Mouse (Mus musculus) large intestine, adult 2 months (tissue): ENCODE measurements around the gene Pramef8. TPM values are rescaled to one million over a fixed set of nuclear protein-coding genes. Genes with fewer than 3 reads are reported as not detected.
A peak's percentile ranks its signal among the peaks of the same experiment; 100 is the strongest.
"Not testable (repeated sequence)": the region's sequence is repeated elsewhere in the genome, so short reads cannot be mapped to it uniquely, and the experiment has no call there.

Experiments used
- DNase-seq: peaks from one replicate; pipeline ENCODE4 v3.0.0-alpha.2; 2012; ENCODE audit warnings: low read depth, low spot score
- WGBS: fragments of 180-500 bp; shearing (Covaris S2); methylation state at CpG from one replicate; pipeline ENCODE4 v1.1.7; 2018; 5-methylcytosine and 5-hydroxymethylcytosine counted together
- polyA plus RNA-seq: library from polyadenylated mRNA; depleted of rRNA; stranded (reverse); fragments of >200 nt; gene quantifications from 2 replicates; pipeline ENCODE4 v1.2.3, GENCODE M21; 2012; rRNA removed

The Pramef8 gene
- 5.9 and 6.5 TPM in 2 replicates for polyA plus RNA-seq

- WGBS, result under 1% methylated on average over 50 of the region's 50 CpGs
- peak; percentile 90 for DNase-seq
These were observed at the start of gene Pramef8 for GRCm38 (mm10) chr4:143412219-143413092. TSS of gene Pramef8 (plus strand) at chr4:143412426.

GRCm38 (mm10) chr4:143366415-143367041 lies 45.7 kb upstream of the Pramef8 start:
- no peak for DNase-seq
- 40% methylated on average over 15 of the region's 15 CpGs for WGBS

- no peak for DNase-seq
- 35% methylated on average over 7 of the region's 7 CpGs for WGBS
These were observed 32.7 kb upstream of the Pramef8 start for GRCm38 (mm10) chr4:143379480-143379879.

GRCm38 (mm10) chr4:143379931-143380715 lies 32.1 kb upstream of the Pramef8 start:
- DNase-seq, result no peak
- 29% methylated on average over 15 of the region's 15 CpGs for WGBS

- DNase-seq, result no peak
- WGBS, result 0% methylated on average over 5 of the region's 5 CpGs
These were observed 31.6 kb upstream of the Pramef8 start for GRCm38 (mm10) chr4:143380716-143381004.

GRCm38 (mm10) chr4:143382163-143382562 lies 30.1 kb upstream of the Pramef8 start:
- WGBS, result 78% methylated on average over 3 of the region's 3 CpGs
- DNase-seq, result no peak

- 42% methylated on average over 4 of the region's 4 CpGs for WGBS
- DNase-seq, result no peak
These were observed 28.6 kb upstream of the Pramef8 start for GRCm38 (mm10) chr4:143383646-143384045.

- WGBS, result 11% methylated on average over 32 of the region's 43 CpGs
- DNase-seq, result no peak
These were observed 23.1 kb upstream of the Pramef8 start for GRCm38 (mm10) chr4:143388955-143389702.

- no peak for DNase-seq
- WGBS, result 82% methylated on average over 26 of the region's 26 CpGs
These were observed 18.0 kb upstream of the Pramef8 start, which contains the start of gene Pramel1 for GRCm38 (mm10) chr4:143394181-143394580. TSS of gene Pramel1 (plus strand) at chr4:143394428.

- peak; percentile 32 for DNase-seq
- 50% methylated on average over 5 of the region's 5 CpGs for WGBS
These were observed 534 bp upstream of the Pramef8 start for GRCm38 (mm10) chr4:143411566-143412218.

GRCm38 (mm10) chr4:143413621-143414020 lies 1.4 kb downstream of the Pramef8 start:
- no peak for DNase-seq
- 100% methylated on average over 1 of the region's 1 CpGs for whole genome bisulfite sequencing

- no peak for DNase-seq
- WGBS, result 95% methylated on average over 3 of the region's 3 CpGs
These were observed 1.9 kb downstream of the Pramef8 start for GRCm38 (mm10) chr4:143414121-143414520.

- DNase-seq, result not testable (repeated sequence)
- 66% methylated on average over 5 of the region's 5 CpGs for WGBS
These were observed 14.5 kb downstream of the Pramef8 start for GRCm38 (mm10) chr4:143426770-143427169.

- no peak for DNase-seq
- WGBS, result 75% methylated on average over 3 of the region's 3 CpGs
These were observed 38.0 kb downstream of the Pramef8 start, which contains the start of gene Oog4 for GRCm38 (mm10) chr4:143450224-143450623. TSS of gene Oog4 (minus strand) at chr4:143450324.

Other genes starting within 250 kb of the Pramef8 start
- 5.9 and 9.2 TPM in 2 replicates for gene Prdm2, start 199.4 kb upstream of the Pramef8 start, polyA plus RNA-seq
- gene Pdpn, start 112.9 kb upstream of the Pramef8 start, polyA plus RNA-seq, result 4.3 and 5.2 TPM in 2 replicates
- gene Lrrc38, start 62.7 kb upstream of the Pramef8 start, polyA plus RNA-seq, result not detected in 2 replicates
- gene Pramel1, start 18.0 kb upstream of the Pramef8 start, polyA plus RNA-seq, result not detected in 2 replicates
- not detected in 2 replicates for gene Oog4, start 37.9 kb downstream of the Pramef8 start, polyA plus RNA-seq
- not detected in 2 replicates for gene Gm13043, start 98.9 kb downstream of the Pramef8 start, polyA plus RNA-seq
- gene Gm13040, start 123.5 kb downstream of the Pramef8 start, polyA plus RNA-seq, result not detected in 2 replicates
- not detected in 2 replicates for gene BC080695, start 139.3 kb downstream of the Pramef8 start, polyA plus RNA-seq
- gene Gm13057, start 139.3 kb downstream of the Pramef8 start, polyA plus RNA-seq, result not detected in 2 replicates
- not detected in 2 replicates for gene Gm13083, start 202.6 kb downstream of the Pramef8 start, polyA plus RNA-seq
- not detected in 2 replicates for gene Gm13088, start 244.8 kb downstream of the Pramef8 start, polyA plus RNA-seq